Mouse (Mus musculus) embryonic facial prominence, embryonic 12.5 days (tissue): ENCODE data around the gene Slk. TPM values are rescaled to one million over a fixed set of nuclear protein-coding genes. Genes with fewer than 3 reads are reported as not detected.

ENCODE experiments used
- ATAC-seq: fragments of 200-750 bp; cut with Nextera tagmentation; 2 replicates; pipeline ENCODE4 v1.8.0; 2017; ENCODE audit not compliant: insufficient number of reproducible peaks, insufficient read depth, low FRiP score, low TSS enrichment
- H3K27ac ChIP-seq: fragments of 300-500 bp; sonication (generic); 2 replicates; pipeline ENCODE4 v1.5.1; 2016; ENCODE audit warnings: mild to moderate bottlenecking
- H3K27me3 ChIP-seq: fragments of 300-500 bp; sonication (generic); 2 replicates; pipeline ENCODE4 v1.6.1; 2016; ENCODE audit warnings: mild to moderate bottlenecking, moderate library complexity
- H3K36me3 ChIP-seq: fragments of 300-500 bp; sonication (generic); 2 replicates; pipeline ENCODE4 v1.6.1; 2016; ENCODE audit warnings: mild to moderate bottlenecking
- H3K4me1 ChIP-seq: fragments of 300-500 bp; sonication (generic); 2 replicates; pipeline ENCODE4 v1.6.1; 2016
- H3K4me2 ChIP-seq: fragments of 300-500 bp; sonication (generic); replicated peaks from 2 replicates; pipeline ENCODE4 v1.6.1; 2016; ENCODE audit warnings: mild to moderate bottlenecking, moderate library complexity
- H3K4me3 ChIP-seq: fragments of 300-500 bp; sonication (generic); 2 replicates; pipeline ENCODE4 v1.5.1; 2016; ENCODE audit warnings: mild to moderate bottlenecking
- H3K9ac ChIP-seq: fragments of 300-500 bp; sonication (generic); 2 replicates; pipeline ENCODE4 v1.6.1; 2016; ENCODE audit warnings: mild to moderate bottlenecking, moderate library complexity
- H3K9me3 ChIP-seq: fragments of 300-500 bp; sonication (generic); 2 replicates; pipeline ENCODE4 v1.6.1; 2016; ENCODE audit warnings: mild to moderate bottlenecking, moderate library complexity
- WGBS: fragments of 180-500 bp; shearing (Covaris S2); methylation state at CpG from one replicate; pipeline ENCODE4 v1.1.7; 2016; 5-methylcytosine and 5-hydroxymethylcytosine counted together
- polyA plus RNA-seq: library from polyadenylated mRNA; unstranded; fragments of >200 nt; fragmentation: Nextera tagmentation; extraction: Ambion mirVana; gene quantifications from 2 replicates; pipeline ENCODE4 v1.2.1, GENCODE M21; 2016

Gene Slk
- polyA plus RNA-seq, 1 experiment from 2014 or later, result 10.7 TPM

- no peak overlapping the region for H3K27ac ChIP-seq
- no peak for ATAC-seq
- H3K4me2 ChIP-seq, result no peak overlapping the region
- WGBS, result 81% methylated on average over 5 of the region's 5 CpGs
- H3K4me1 ChIP-seq, result no peaks in the 10 kb centered on the region
- no peak overlapping the region for H3K4me3 ChIP-seq
- H3K9ac ChIP-seq, result no peak overlapping the region
- H3K36me3 ChIP-seq, result peaks cover 8% of the 10 kb centered on the region; the same call in 1 of the 2 replicates
- H3K9me3 ChIP-seq, result no peaks in the 10 kb centered on the region
- H3K27me3 ChIP-seq, result no peaks in the 10 kb centered on the region
These were observed 50.9 kb downstream of the Slk start for GRCm38 (mm10) chr19:47630381-47630780.

DNA sequence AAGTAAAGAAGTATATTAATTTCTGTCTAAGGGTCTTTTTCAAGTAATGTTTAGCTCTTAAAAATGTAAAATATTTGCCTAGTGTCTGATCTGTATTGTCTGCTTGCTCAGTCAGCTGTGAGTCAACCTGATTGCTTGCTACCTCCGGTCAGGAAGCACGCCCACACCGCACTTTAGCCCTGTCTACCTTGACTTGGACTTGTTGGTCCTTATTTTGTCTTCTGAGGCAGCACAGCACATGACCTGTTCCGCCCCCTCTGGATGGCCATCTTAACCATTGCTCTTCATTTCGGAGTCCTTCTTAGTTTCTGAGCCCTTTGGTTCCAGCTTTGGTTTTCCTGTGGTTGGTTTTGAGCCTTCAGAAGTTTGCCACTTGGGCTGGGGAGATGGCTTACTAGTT is 52.3 kb downstream of the Slk start:
- H3K9me3 ChIP-seq, result no peaks in the 10 kb centered on the region
- H3K9ac ChIP-seq, result no peak overlapping the region
- no peak overlapping the region for H3K27ac ChIP-seq
- no peak for ATAC-seq
- H3K4me2 ChIP-seq, result no peak overlapping the region
- peaks cover 11% of the 10 kb centered on the region; the same call in 1 of the 2 replicates for H3K36me3 ChIP-seq
- WGBS, result 96% methylated on average over 5 of the region's 5 CpGs
- H3K4me3 ChIP-seq, result no peak overlapping the region
- no peaks in the 10 kb centered on the region for H3K4me1 ChIP-seq
- H3K27me3 ChIP-seq, result no peaks in the 10 kb centered on the region

- no peak for ATAC-seq
- Histone ChIP-seq H3K4me3 (no peak overlapping the region), H3K36me3 (peaks cover 31% of the 10 kb centered on the region), H3K9ac (no peak overlapping the region), H3K4me2 (no peak overlapping the region), H3K27me3 (no peaks in the 10 kb centered on the region), H3K4me1 (no peaks in the 10 kb centered on the region), H3K9me3 (no peaks in the 10 kb centered on the region), H3K27ac (no peak overlapping the region)
- WGBS, result 95% methylated on average over 4 of the region's 4 CpGs
These were observed 55.9 kb downstream of the Slk start for GRCm38 (mm10) chr19:47635380-47635779.

DNA sequence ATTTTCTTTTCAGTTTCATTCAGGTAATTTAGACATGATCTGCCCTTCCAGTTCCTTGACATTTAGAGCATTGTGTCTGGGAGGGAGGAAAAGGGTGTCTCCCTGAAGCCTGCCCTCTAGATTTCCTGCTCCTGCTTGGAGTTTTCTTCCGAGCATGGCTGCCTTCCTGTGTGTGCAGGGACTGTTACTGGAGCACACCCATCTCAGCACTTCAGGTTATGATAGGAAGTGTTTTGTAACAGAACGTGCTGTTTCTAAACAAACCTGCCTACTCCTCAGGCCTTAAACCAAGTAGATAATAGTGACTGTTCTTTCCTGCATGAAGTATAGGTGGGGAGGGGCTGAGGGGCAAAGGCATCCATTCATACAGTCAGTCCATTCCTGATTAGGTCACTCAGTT is 64.4 kb downstream of the Slk start:
- H3K9ac ChIP-seq, result no peak overlapping the region
- 67% methylated on average over 2 of the region's 2 CpGs for WGBS
- peaks cover 37% of the 10 kb centered on the region for H3K36me3 ChIP-seq
- H3K27ac ChIP-seq, result no peak overlapping the region
- no peaks in the 10 kb centered on the region for H3K9me3 ChIP-seq
- no peak for ATAC-seq
- no peaks in the 10 kb centered on the region for H3K4me1 ChIP-seq
- H3K4me3 ChIP-seq, result no peak overlapping the region
- H3K27me3 ChIP-seq, result no peaks in the 10 kb centered on the region
- H3K4me2 ChIP-seq, result no peak overlapping the region

DNA sequence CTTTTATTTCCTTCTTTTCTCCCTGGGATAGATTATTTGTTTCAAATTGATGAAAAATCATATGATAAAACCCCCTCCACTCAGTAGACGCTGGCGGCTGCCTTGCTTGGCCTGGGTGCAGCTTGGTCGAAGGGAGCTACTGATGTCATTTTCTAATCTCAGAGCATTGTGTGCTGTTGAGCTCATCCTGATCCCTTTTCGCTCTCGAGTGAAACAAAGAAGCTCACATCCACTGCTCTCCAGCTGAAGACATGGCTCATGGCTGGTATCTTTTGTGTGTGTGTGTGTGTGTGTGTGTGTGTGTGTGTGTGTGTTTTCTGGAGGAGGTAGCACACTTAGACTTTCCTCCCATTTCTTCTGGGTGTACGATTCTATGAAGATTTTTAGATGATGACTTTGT is 66.1 kb downstream of the Slk start:
- Histone ChIP-seq H3K27me3 (no peaks in the 10 kb centered on the region), H3K27ac (no peak overlapping the region), H3K4me2 (no peak overlapping the region), H3K36me3 (peaks cover 23% of the 10 kb centered on the region), H3K9me3 (no peaks in the 10 kb centered on the region), H3K4me1 (no peaks in the 10 kb centered on the region), H3K9ac (no peak overlapping the region), H3K4me3 (no peak overlapping the region)
- ATAC-seq, result no peak
- WGBS, result 76% methylated on average over 6 of the region's 6 CpGs

- no peak overlapping the region for H3K4me3 ChIP-seq
- WGBS, result 87% methylated on average over 6 of the region's 6 CpGs
- no peak for ATAC-seq
- H3K27me3 ChIP-seq, result no peaks in the 10 kb centered on the region
- no peaks in the 10 kb centered on the region for H3K4me1 ChIP-seq
- H3K36me3 ChIP-seq, result peaks cover 17% of the 10 kb centered on the region
- H3K9me3 ChIP-seq, result no peaks in the 10 kb centered on the region
- H3K27ac ChIP-seq, result no peak overlapping the region
- H3K9ac ChIP-seq, result no peak overlapping the region
- H3K4me2 ChIP-seq, result no peak overlapping the region
These were observed 67.1 kb downstream of the Slk start for GRCm38 (mm10) chr19:47646508-47647120.

DNA sequence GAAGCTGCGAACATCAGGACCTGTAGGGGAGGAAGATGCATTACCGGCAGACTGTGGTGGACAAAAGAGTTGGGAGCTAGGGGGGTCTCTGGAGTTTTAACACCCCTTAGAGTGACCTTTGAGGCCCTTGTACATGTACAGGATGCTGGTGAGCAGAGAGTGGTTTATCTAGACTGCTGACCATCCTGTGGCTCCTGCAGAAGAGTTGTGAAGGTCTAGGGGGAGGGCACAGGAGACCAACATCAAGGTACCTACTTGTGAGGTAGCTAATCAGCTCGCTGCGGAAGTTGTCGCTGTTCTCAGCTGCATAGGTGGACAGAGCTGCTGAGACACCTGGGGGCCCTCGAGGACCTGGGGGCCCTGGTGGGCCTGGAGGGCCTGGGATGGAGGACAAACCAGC is 69.6 kb downstream of the Slk start:
- Histone ChIP-seq H3K27me3 (no peaks in the 10 kb centered on the region), H3K4me1 (no peaks in the 10 kb centered on the region), H3K4me2 (no peak overlapping the region), H3K27ac (no peak overlapping the region), H3K36me3 (peaks cover 14% of the 10 kb centered on the region), H3K4me3 (no peak overlapping the region), H3K9me3 (no peaks in the 10 kb centered on the region), H3K9ac (no peak overlapping the region)
- WGBS, result 93% methylated on average over 6 of the region's 6 CpGs
- ATAC-seq, result no peak

- Histone ChIP-seq H3K36me3 (peaks cover 14% of the 10 kb centered on the region), H3K27ac (no peak overlapping the region), H3K4me1 (no peaks in the 10 kb centered on the region), H3K4me3 (no peak overlapping the region), H3K27me3 (no peaks in the 10 kb centered on the region), H3K9me3 (no peaks in the 10 kb centered on the region), H3K4me2 (no peak overlapping the region), H3K9ac (no peak overlapping the region)
- WGBS, result 90% methylated on average over 16 of the region's 16 CpGs
- no peak for ATAC-seq
These were observed 71.1 kb downstream of the Slk start for GRCm38 (mm10) chr19:47650366-47651159.

DNA sequence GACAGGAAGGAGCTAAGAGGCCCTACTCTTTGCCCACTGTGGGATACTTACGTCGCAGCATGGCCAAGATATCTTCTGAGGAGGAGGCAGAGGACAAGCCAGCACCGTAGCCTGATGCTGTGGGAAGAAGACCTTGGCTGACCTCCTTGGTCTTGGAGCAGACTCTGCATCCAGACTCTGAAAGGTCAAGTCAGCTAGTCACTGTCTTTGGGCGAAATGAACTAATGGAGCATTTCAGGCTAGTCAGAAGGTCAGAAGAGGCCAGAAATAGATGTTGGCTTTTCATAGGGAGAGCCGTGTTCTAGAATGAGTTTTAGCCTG is 71.6 kb downstream of the Slk start:
- no peaks in the 10 kb centered on the region for H3K9me3 ChIP-seq
- no peak overlapping the region for H3K27ac ChIP-seq
- H3K4me2 ChIP-seq, result no peak overlapping the region
- no peaks in the 10 kb centered on the region for H3K27me3 ChIP-seq
- WGBS, result 89% methylated on average over 5 of the region's 5 CpGs
- no peak overlapping the region for H3K9ac ChIP-seq
- H3K36me3 ChIP-seq, result peaks cover 14% of the 10 kb centered on the region
- no peak overlapping the region for H3K4me3 ChIP-seq
- ATAC-seq, result no peak
- 0 out of 2 replicates have a peak, but pooled peaks cover 3% of the 10 kb centered on the region for H3K4me1 ChIP-seq

GRCm38 (mm10) chr19:47652255-47652654 is 72.8 kb downstream of the Slk start:
- 65% methylated on average over 8 of the region's 8 CpGs for WGBS
- ATAC-seq, result no peak
- Histone ChIP-seq H3K9ac (no peak overlapping the region), H3K4me2 (no peak overlapping the region), H3K27ac (no peak overlapping the region), H3K9me3 (no peaks in the 10 kb centered on the region), H3K4me3 (no peak overlapping the region), H3K36me3 (peaks cover 7% of the 10 kb centered on the region; the same call in 1 of the 2 replicates), H3K4me1 (0 out of 2 replicates have a peak, but pooled peaks cover 3% of the 10 kb centered on the region), H3K27me3 (no peaks in the 10 kb centered on the region)

DNA sequence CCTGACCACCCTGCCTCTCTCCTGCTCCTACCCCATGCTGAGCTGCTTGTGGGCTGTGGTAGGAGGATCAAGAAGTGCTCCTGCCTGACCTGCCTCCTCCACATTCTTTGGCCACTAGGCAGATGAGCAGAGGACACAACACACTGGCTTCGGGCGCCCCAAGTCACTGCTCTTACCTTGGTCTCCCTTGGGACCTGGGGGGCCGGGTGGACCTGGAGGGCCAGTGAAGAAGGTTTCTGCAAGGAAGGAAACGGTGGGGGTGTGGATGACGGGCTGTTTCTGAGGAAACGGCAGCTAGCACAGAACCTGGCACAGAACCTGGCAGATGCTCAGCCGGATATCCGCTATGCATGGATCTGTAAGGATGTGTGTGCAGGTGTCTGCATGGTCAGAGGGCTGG is 73.7 kb downstream of the Slk start:
- ATAC-seq, result no peak
- H3K4me3 ChIP-seq, result no peak overlapping the region
- 92% methylated on average over 8 of the region's 8 CpGs for WGBS

DNA sequence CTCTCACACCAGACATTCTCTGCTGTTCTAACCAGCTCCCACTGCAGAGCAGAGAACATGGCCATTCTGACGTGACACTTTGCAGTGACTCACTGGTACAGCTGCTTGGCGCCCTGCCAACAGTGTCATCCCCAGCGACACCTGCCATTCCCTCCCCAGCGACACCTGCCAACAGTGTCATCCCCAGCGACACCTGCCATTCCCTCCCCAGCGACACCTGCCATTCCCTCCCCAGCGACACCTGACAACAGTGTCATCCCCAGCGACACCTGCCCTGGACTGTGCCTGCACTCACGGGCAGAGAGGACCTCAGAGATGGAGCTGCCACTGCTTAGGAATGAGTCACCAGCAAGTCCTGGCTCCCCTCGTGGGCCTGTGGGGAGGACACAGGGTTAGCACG is 75.4 kb downstream of the Slk start:
- ATAC-seq, result no peak
- Histone ChIP-seq H3K4me2 (no peak overlapping the region), H3K9ac (no peak overlapping the region), H3K4me3 (no peak overlapping the region), H3K4me1 (peaks cover 11% of the 10 kb centered on the region; the same call in 1 of the 2 replicates), H3K27ac (no peak overlapping the region), H3K27me3 (no peaks in the 10 kb centered on the region), H3K36me3 (0 out of 2 replicates have a peak, but pooled peaks cover 3% of the 10 kb centered on the region), H3K9me3 (no peaks in the 10 kb centered on the region)
- 80% methylated on average over 11 of the region's 11 CpGs for WGBS

More for the DNA sequence above, 73.7 kb downstream of the Slk start:
- Histone ChIP-seq H3K27me3 (no peaks in the 10 kb centered on the region), H3K9ac (no peak overlapping the region), H3K4me1 (0 out of 2 replicates have a peak, but pooled peaks cover 3% of the 10 kb centered on the region), H3K27ac (no peak overlapping the region), H3K9me3 (no peaks in the 10 kb centered on the region), H3K36me3 (0 out of 2 replicates have a peak, but pooled peaks cover 3% of the 10 kb centered on the region), H3K4me2 (no peak overlapping the region)
